Mouse (Mus musculus) cerebellum, postnatal 25 days (tissue): ENCODE measurements around the gene Gfod1.

Source experiments
- DNase-seq, 2 experiments: peaks; one replicate each; pipeline ENCODE4 v3.0.0; 2021; ENCODE audit warnings: mixed read lengths in 2 of 2

Gfod1 gene

GRCm38 (mm10) chr13:43152005-43152520 is 151.9 kb downstream of the Gfod1 start:
- DNase-seq = no peak

DNA sequence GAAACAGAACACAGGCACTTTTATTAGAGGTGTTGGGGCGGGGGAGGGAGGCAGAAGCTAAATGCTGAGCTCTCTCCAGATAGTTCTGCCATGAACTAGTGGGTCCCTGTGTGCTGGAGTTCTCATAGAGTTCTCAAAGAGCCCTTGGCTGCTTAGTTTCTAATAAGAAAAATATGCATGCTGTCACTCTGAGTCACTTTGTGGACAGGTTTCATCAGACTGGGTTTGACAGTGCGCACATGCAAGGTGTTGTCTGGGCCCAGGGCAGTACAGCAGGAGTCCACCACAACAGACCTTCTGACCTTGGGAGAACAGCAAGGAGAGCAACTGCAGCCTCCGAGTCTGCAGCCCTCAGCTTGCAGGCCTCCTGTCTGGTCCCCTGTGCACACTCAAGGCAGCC is 154.3 kb downstream of the Gfod1 start:
- DNase-seq = no peak

DNA sequence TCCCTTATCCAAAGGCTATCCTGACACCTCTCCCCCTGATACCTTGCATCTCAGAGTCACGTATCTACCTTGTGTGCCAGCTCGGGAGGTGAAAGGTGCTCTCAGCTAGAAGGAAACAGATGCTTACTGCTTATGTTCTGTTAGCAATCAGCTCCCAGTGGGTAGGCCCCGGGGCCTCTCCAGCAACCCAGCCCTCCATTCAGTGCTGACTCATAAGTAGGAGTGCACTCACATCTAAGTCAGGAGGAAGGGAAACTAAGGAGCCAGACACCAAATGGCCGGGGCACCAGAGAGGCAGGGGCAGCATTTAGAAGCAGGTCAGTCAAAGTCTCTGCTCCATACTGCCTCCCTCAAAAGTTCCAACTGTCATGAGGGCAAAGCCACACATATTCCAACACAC is 155.3 kb downstream of the Gfod1 start:
- DNase-seq = no peak

DNA sequence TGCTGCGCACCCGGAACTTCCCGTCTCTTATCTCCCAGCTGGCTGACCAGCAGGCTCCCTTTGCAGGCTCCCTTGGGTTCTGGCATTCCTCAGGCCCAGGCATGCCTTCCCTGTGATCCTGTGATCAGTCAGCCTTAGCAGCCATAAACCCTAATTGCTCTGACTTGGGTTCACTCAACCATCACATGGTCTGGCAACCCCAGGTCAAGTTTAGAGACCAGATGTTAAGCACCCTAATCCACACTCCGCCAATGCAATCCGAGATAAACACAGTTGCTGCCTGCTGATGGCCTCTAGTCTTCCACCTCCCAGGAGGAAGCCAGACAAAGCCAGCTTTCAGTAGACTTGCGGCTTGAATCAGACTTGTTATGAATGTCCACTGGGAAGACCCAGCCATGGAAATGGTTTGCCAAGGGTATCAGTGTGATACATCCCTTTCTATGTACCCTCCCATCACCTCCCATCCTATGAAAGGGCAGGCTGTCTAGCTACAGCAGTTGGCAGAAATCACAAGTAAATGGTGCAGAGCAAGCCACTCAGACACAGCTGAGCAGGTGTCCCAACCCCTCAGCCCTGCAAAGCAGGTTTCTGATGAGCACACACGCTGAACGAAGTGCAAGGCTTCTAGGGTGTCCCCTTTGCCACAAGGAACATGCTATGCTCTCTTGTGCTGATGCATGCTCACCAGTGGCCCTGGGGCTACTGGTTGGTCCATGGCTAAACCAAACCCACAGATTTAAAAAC is 157.3 kb downstream of the Gfod1 start:
- DNase-seq = peak in 1 of 2 experiments; percentile 22
